Mouse (Mus musculus): ENCODE results near the gene Thbs2.

GRCm38 (mm10) chr17:14697096-14697495, 3.1 kb upstream of the Thbs2 start:
- TF ChIP-seq EP300 (IDR thresholded peaks at IDR 0.05; ENCODE audit: low read depth) = no peak
- TF ChIP-seq CTCF (IDR thresholded peaks at IDR 0.05; ENCODE audit: low read depth) = no peak
